Mouse (Mus musculus): ENCODE data around the gene Tmem11.

- TF ChIP-seq CTCF (IDR thresholded peaks at IDR 0.05; ENCODE audit: borderline replicate concordance, insufficient read depth, low read length) (no peak), POLR2A (IDR thresholded peaks at IDR 0.05; ENCODE audit: low read depth, low read length) (no peak)
Observed at GRCm38 (mm10) chr11:60871409-60871808, 7.7 kb downstream of the Tmem11 start.

Data from embryonic fibroblast, embryonic 13.5 days (primary cell).